Mouse (Mus musculus) CD4-positive, CD25-positive, alpha-beta regulatory T cell, adult 2 months (primary cell): ENCODE results near the gene Iqgap1.
"Not testable (repeated sequence)": the region's sequence is repeated elsewhere in the genome, so short reads cannot be mapped to it uniquely, and the experiment has no call there.

Experiments
- DNase-seq: peaks from one replicate; pipeline ENCODE4 v3.0.0-alpha.2; 2012; ENCODE audit warnings: low read depth, low spot score

Iqgap1 gene

GRCm38 (mm10) chr7:80773834-80774614 is 51.8 kb downstream of the Iqgap1 start:
- no peak for DNase-seq

DNA sequence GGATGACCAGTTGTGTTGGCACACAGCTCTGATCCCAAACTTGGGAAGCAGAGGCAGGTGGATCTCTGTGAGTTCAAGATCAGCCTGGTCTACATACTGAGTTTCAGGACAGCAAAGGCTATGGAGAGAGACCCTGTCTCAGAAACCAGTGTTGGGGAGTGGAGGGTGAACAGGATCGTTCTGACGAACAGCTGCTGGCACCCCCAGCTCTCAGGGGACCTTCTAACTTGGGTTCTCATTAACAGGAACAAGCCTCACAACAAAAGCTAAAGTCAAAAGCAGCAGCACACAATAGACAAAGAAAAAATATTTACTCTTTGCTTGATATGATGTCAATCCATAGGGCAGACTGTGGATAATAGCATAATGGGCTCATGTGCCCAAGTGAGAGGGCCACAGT is 55.3 kb downstream of the Iqgap1 start:
- DNase-seq, result no peak

- DNase-seq, result peak; percentile 40
Observed at GRCm38 (mm10) chr7:80766861-80767312, 58.9 kb downstream of the Iqgap1 start.

DNA sequence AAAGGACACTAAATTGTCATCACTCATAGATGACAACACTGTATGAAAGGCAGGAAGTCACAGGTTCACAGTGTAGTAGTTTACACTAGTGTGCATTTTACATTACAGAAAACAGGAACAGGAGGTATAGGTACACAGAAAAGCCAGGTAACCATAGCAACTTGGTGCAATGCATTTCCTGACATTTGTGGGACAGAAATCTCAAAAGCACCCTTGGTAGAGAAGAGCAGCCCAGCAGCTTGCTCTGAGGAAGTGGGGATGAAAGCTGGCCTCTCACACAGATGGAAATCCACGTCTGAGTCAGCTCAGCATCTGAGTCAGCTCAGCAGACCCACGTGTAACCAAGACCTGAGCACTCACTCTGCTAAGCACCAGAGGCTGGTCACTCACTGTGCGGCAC is 59.7 kb downstream of the Iqgap1 start:
- DNase-seq, result peak; percentile 86

DNA sequence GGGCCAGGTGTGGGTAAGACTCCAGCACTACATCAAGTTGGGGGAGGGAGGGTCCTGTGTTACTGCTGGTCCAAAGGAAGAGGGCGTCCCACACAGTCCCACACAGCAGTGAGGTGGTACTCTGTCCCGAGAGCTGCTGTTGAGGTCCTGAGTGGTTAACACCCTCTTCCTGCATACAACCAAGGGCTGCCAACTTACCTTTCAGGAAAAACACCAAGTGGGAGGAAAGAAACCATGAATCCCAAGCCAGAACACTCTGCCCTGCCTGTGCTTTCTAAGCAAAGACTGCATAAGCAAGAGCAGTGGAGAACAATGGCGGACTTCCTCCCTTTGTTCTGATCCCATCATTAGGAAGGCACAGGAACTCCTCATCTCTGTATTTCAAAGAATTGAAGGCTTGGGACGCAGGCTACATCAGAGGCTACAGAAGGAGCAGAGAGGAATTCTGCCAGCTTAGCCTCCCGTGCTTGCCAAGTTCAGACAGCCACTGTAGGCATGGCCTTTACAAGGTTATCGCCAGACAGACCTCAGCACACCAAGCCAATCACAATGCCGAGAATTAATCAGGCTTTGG is 61.8 kb downstream of the Iqgap1 start:
- no peak for DNase-seq

GRCm38 (mm10) chr7:80762297-80762696 is 63.5 kb downstream of the Iqgap1 start:
- peak; percentile 34 for DNase-seq

DNA sequence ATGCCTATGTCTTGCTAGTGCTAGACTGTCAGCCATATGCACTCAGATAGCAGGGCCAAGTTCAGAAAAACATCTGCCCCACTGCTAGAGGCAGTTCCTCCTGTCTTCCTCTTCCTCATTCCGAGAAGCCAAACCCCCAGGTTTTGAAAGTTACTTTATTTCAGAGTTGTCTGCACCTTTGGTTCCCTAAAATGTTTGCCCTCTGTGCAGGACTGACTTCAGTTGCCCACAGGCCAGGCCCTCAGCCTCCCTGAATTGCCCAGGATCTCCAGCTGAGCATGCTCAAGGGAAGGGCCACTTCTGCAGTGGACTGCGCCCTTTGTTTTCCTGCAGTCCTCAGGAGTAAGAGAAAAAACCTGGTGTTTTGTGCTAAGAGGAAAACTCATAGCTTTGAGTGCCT is 71.7 kb downstream of the Iqgap1 start:
- DNase-seq, result no peak

- DNase-seq, result no peak
Observed at GRCm38 (mm10) chr7:80753613-80754012, 72.2 kb downstream of the Iqgap1 start.

GRCm38 (mm10) chr7:80749624-80750023 is 76.2 kb downstream of the Iqgap1 start:
- no peak for DNase-seq

DNA sequence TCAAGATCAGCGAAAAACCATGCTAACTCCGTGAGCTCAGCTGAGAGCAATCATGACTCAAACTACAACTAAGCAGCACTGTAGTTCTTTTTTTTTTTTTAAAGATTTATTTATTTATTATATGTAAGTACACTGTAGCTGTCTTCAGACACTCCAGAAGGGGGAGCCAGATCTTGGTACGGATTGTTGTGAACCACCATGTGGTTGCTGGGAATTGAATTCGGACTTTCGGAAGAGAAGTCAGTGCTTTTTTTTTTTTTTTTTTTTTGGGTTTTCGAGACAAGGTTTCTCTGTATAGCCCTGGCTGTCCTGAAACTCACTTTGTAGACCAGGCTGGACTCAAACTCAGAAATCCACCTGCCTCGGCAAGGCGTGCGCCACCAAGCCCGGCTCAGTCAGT is 76.7 kb downstream of the Iqgap1 start:
- DNase-seq, result not testable (repeated sequence)

DNA sequence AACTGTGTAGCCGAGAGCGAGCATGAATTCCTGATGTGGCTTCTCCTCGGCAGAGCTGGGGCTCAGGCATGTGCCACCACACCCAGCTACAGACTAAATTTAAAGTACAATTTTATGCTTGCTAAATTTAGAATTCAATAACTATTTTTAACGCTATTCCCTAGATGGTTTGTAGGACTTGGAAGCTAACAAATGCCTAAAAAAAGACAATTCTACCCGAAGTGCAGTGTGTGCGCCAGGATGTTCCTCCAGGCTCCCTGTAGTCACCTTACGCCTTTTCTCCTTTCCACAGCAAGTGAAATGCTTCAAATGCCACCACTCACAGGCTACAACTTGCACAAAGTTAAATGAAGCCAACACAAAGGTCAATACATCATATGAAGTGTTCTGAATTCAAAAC is 78.4 kb downstream of the Iqgap1 start:
- no peak for DNase-seq

- DNase-seq, result no peak
Observed at GRCm38 (mm10) chr7:80746166-80746761, 79.5 kb downstream of the Iqgap1 start.

DNA sequence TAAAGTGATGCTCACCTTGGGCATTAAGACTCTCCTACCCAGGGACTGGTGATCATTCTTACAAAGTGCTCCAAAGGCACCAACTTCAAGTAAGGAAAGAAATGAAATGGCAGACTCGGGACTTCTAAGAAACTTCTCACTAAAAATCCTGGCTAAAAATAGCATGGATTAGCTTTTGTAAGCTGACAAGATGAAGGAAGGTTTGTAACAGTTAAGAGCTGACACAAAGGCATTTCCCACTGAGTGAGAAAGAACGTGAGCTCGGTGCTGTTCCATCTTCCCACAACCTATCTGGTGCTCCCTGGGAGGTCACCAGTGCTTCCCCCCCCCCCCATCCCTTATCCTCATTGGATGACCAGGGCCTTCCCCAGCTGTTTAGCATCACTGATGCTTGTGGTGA is 80.0 kb downstream of the Iqgap1 start:
- DNase-seq, result no peak

DNA sequence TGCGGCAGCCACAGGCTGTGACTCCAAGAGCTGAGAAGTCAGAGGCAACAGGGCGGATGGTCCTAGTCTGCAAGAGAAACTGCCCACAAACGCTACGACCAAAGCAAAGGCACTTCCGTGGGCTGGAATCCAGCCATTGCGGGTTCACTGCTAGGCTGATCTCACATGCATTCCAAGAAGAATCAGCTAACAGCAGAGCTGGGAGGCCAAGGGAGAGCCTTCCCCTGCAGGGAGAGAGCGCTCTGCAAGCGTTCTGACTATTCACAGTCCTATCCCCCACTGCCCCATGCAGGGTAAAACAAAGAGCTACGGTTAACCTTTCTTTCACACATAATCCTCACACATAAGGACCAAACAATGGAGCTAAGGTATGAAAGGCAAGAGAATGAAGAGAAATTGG is 80.5 kb downstream of the Iqgap1 start:
- DNase-seq, result no peak

DNA sequence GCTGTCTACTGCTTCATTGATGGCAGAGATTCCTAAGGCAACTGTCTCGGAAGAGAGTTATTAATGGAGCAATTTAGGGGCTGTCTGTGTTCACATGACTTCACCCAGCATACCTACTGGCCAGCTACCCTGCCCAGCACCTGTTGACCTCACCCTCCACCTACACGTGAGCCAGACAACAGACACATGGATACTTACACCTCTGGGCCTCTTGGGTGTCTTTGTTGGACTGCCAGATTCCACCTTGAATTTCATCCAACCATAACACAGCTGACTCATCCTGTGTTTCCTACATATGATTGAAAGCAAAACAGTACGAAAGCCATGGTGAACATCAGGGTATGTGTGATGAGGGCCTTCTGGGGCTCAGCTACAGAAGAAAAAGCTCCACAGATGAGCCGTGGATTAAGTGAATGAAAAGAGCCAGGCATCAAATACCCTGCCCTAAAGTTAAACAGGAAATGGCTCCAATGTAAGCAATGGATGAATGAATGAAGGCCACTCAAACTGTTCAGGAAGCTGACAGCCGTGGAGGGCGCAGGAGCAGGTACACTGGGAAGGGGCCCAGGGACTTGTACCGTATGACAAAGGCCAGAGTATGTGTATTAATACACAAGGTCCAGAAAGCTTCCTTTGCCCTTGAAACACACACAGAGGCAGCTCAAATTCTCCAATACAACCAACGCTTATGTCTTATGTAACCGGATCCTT is 81.7 kb downstream of the Iqgap1 start:
- DNase-seq, result no peak

DNA sequence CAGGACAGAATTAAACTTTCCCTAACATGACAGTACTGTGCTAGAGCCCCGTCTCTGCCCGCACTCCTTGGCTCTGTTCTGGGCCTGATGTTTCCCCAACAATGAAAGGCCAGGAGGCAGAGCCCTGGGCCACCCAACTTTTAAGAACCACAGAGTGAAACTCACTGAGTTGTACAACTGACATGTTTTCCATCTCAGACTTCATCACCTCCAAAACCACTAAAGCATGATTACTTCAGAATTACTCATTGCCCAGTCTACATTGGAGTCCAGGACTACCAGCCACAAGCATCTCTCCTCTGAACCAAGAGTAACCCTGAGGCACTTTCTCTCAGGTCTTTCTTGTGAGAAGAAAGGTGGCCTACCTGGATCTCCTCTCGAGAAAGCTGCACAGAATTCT is 83.1 kb downstream of the Iqgap1 start:
- no peak for DNase-seq

DNA sequence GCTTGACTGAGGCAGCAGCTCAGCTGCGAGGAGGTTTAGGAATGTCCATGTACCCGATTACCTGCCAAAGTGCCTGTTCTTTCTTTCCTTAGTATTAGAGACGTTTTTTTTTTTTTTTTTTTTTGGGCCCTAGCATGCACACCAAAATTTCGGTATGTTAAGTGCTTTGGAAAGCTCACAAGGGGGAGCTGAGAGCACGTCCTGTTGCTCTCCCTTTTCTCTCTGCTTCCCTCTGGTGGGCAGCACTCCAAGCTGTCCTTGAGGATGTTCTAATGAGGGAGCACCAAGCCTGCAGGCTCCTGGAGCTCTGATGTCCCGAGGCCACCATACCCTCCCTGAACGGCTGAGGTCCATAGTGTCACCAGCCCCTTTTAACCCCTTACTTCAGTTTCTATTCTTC is 84.8 kb downstream of the Iqgap1 start:
- DNase-seq, result peak; percentile 73

GRCm38 (mm10) chr7:80736199-80736598 is 89.6 kb downstream of the Iqgap1 start:
- no peak for DNase-seq

DNA sequence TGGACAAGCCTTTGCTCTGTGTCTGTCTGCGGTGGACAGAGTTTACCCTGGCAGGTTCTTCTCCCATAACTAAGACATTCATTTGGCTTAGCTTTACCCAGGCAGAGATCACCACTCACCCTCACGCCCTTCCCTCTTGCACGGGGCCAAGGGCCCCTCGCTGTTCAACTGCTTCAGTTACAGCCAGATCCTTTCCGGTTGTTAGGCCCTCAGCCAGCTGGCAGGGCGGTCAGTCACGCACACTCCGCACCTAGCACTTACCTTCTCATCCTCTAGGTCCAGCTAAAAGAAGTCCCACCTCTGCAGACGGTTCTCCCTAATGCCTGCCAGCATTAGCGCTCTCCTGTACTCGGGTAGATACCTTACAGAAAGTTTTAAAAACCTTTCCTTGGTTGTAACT is 92.8 kb downstream of the Iqgap1 start:
- DNase-seq, result no peak

- peak; percentile 82 for DNase-seq
Observed at GRCm38 (mm10) chr7:80729662-80730061, 96.1 kb downstream of the Iqgap1 start.

DNA sequence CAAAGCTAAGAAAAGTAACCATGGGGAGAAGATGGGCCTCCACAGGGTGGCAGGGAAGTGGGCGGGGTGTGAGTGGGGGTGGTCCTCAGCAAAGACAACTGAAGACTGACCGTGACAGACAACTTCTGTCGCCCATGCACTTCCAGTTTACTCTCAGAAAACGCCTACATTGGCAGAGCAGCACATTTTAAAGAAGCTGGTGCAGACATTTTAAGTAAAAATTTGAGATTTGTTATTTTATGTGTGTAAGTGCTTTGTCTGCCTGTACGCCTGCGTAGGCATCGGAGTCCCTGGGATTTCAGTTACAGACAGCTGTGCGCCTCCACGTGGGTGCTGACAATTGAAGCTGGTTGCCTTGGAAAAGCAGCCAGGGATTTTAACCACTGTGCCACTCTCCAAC is 104.7 kb downstream of the Iqgap1 start:
- DNase-seq, result no peak

DNA sequence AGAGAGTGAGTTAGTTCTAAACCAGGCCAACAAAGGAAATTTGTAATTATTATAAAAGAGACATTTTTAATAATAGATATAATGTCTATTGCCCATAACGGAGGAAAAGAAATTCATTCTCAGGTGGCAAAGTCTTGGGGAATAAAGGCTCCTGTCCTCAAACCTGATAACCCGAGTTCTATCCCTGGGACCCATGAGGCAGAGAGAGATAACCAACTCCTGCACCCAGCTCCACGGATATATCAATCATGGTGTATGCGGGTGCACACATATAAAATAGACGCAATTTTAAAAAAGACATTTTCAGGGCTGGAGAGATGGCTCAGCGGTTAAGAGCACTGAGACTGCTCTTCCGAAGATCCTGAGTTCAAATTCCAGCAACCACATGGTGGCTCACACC is 106.2 kb downstream of the Iqgap1 start:
- DNase-seq, result no peak
